Mouse (Mus musculus): ENCODE measurements around the gene Amotl2.

DNA sequence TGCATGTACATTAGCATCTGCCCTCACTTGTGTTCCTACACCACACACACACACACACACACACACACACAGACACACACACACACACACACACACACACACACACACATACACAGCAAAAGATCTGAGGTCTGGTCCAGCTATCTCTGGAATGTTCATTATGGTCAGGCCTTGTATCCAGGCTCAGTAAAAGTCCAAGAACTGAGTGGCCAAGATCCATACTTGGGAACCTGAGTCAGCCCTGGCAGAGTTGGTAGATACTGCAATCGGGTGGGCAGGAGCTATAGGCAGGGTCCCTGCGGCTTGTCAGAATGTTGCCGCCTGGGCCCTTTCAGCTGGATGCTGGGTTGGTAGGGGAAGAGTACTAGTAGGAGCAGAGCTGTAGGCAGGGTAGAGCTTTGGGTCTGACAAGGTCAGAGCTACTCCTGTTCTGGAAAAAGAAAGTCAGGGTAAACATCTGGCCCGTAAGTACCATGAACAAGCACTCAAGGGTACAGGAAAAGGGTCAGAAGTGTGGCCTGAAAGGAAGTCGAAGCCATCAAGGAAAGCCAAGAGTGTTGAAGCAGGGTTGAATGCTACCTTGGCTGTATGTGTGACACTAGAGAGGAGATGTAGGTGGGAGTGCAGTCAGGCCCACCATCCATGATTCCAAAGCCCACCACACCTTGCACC is 35.3 kb downstream of the Amotl2 start:
- no peak for TF ChIP-seq CTCF (IDR thresholded peaks at IDR 0.05; ENCODE audit: low read depth)
- TF ChIP-seq EP300 (IDR thresholded peaks at IDR 0.05; ENCODE audit: low read depth) = no peak

Measured in liver, postnatal 0 days (tissue).